Mouse (Mus musculus) bone marrow macrophage, adult 2 months (primary cell): ENCODE data around the gene Pacsin1.

Experiments
- CTCF ChIP-seq: IDR thresholded peaks from 2 replicates; pipeline ENCODE4 v1.5.1; 2012; ENCODE audit warnings: low read depth, mild to moderate bottlenecking, low read length, moderate library complexity
- POLR2A ChIP-seq: IDR thresholded peaks from 2 replicates; pipeline ENCODE4 v1.6.1; 2012; ENCODE audit warnings: mild to moderate bottlenecking, low read depth, low read length, borderline replicate concordance

GRCm38 (mm10) chr17:27621705-27622531 lies 33.4 kb upstream of the Pacsin1 start:
- TF ChIP-seq POLR2A (no peak), CTCF (no peak)
